Mouse (Mus musculus): ENCODE measurements around the gene Ice2. TPM values are rescaled to one million over a fixed set of nuclear protein-coding genes. Genes with fewer than 3 reads are reported as not detected.

The Ice2 gene
- total and polyA plus RNA-seq, 3 experiments: 1.9 to 9.1 (median 4.9) TPM

- DNase-seq: no peak
- 68% methylated on average over 3 of the region's 3 CpGs for WGBS
- Histone ChIP-seq H3K4me3 (0 out of 2 replicates have a peak overlapping the region, but pooled peaks have one; percentile 2), H3K27ac (peak overlapping the region; percentile 76), H3K4me1 (ENCODE audit: control insufficient read depth, insufficient read depth, low read length) (peaks cover 38% of the 10 kb centered on the region), H3K27me3 (ENCODE audit: control insufficient read depth, insufficient read depth, low read length) (no peaks in the 10 kb centered on the region), H3K79me2 (replicated peaks; ENCODE audit: control insufficient read depth, insufficient read depth, low read length) (peaks cover 7% of the 10 kb centered on the region; the same call in 1 of the 2 replicates), H3K36me3 (ENCODE audit: control insufficient read depth, insufficient read depth, low read length) (peaks cover 14% of the 10 kb centered on the region), H3K9ac (ENCODE audit: low read depth, low read length) (no peak overlapping the region)
- TF ChIP-seq POLR2A (IDR thresholded peaks at IDR 0.05; ENCODE audit: insufficient read depth, low read depth, low read length) (no peak), CTCF (IDR thresholded peaks at IDR 0.05) (no peak), EP300 (IDR thresholded peaks at IDR 0.05; ENCODE audit: insufficient read depth, low read depth, low read length) (no peak)
- intact Hi-C loops (cut with DNase I): loop anchor here (2.0 kb wide), 1 partner anchor 16 kb away; no protein-coding TSS in a partner anchor
Observed at GRCm38 (mm10) chr9:69457143-69457542, 59.4 kb downstream of the Ice2 start.

- Histone ChIP-seq H3K4me1 (ENCODE audit: control insufficient read depth, insufficient read depth, low read length) (peaks cover 38% of the 10 kb centered on the region), H3K27ac (peak overlapping the region; percentile 76), H3K4me3 (no peak overlapping the region), H3K79me2 (replicated peaks; ENCODE audit: control insufficient read depth, insufficient read depth, low read length) (peaks cover 7% of the 10 kb centered on the region; the same call in 1 of the 2 replicates), H3K9ac (ENCODE audit: low read depth, low read length) (no peak overlapping the region), H3K36me3 (ENCODE audit: control insufficient read depth, insufficient read depth, low read length) (peaks cover 14% of the 10 kb centered on the region), H3K27me3 (ENCODE audit: control insufficient read depth, insufficient read depth, low read length) (no peaks in the 10 kb centered on the region)
- peak; percentile 71 to 80 for DNase-seq
- TF ChIP-seq EP300 (IDR thresholded peaks at IDR 0.05; ENCODE audit: insufficient read depth, low read depth, low read length) (no peak), POLR2A (IDR thresholded peaks at IDR 0.05; ENCODE audit: insufficient read depth, low read depth, low read length) (no peak), CTCF (IDR thresholded peaks at IDR 0.05) (no peak)
- WGBS: 21% methylated on average over 14 of the region's 14 CpGs
- intact Hi-C loops (cut with DNase I): loop anchor here (2.0 kb wide), 1 partner anchor 15 kb away; no protein-coding TSS in a partner anchor
Observed at GRCm38 (mm10) chr9:69457747-69458625, 60.3 kb downstream of the Ice2 start.

- Histone ChIP-seq H3K27ac (peak overlapping the region; percentile 26), H3K27me3 (ENCODE audit: control insufficient read depth, insufficient read depth, low read length) (no peaks in the 10 kb centered on the region), H3K9ac (ENCODE audit: low read depth, low read length) (no peak overlapping the region), H3K4me1 (ENCODE audit: control insufficient read depth, insufficient read depth, low read length) (peaks cover 35% of the 10 kb centered on the region), H3K79me2 (replicated peaks; ENCODE audit: control insufficient read depth, insufficient read depth, low read length) (peaks cover 7% of the 10 kb centered on the region; the same call in 1 of the 2 replicates), H3K36me3 (ENCODE audit: control insufficient read depth, insufficient read depth, low read length) (peaks cover 14% of the 10 kb centered on the region), H3K4me3 (no peak overlapping the region)
- intact Hi-C loops (cut with DNase I): no loop called here
- peak; percentile 51 to 62 for DNase-seq
- no peak for TF ChIP-seq CTCF (IDR thresholded peaks at IDR 0.05)
- TF ChIP-seq POLR2A (IDR thresholded peaks at IDR 0.05; ENCODE audit: insufficient read depth, low read depth, low read length): no peak
- no peak for TF ChIP-seq EP300 (IDR thresholded peaks at IDR 0.05; ENCODE audit: insufficient read depth, low read depth, low read length)
- WGBS: 48% methylated on average over 2 of the region's 2 CpGs
Observed at GRCm38 (mm10) chr9:69458982-69459381, 61.3 kb downstream of the Ice2 start.

GRCm38 (mm10) chr9:69459876-69460275, 62.2 kb downstream of the Ice2 start:
- 68% methylated on average over 7 of the region's 7 CpGs for WGBS
- Histone ChIP-seq H3K4me1 (ENCODE audit: control insufficient read depth, insufficient read depth, low read length) (peaks cover 35% of the 10 kb centered on the region), H3K27ac (no peak overlapping the region)

GRCm38 (mm10) chr9:69463046-69463445, 65.3 kb downstream of the Ice2 start:
- Histone ChIP-seq H3K79me2 (replicated peaks; ENCODE audit: control insufficient read depth, insufficient read depth, low read length) (peaks cover 7% of the 10 kb centered on the region; the same call in 1 of the 2 replicates), H3K4me3 (no peak overlapping the region), H3K9ac (ENCODE audit: low read depth, low read length) (no peak overlapping the region), H3K4me1 (ENCODE audit: control insufficient read depth, insufficient read depth, low read length) (peaks cover 23% of the 10 kb centered on the region), H3K36me3 (ENCODE audit: control insufficient read depth, insufficient read depth, low read length) (peaks cover 15% of the 10 kb centered on the region), H3K27ac (no peak overlapping the region), H3K27me3 (ENCODE audit: control insufficient read depth, insufficient read depth, low read length) (no peaks in the 10 kb centered on the region)
- no peak for DNase-seq
- no peak for TF ChIP-seq POLR2A (IDR thresholded peaks at IDR 0.05; ENCODE audit: insufficient read depth, low read depth, low read length)
- no peak for TF ChIP-seq CTCF (IDR thresholded peaks at IDR 0.05)
- no peak for TF ChIP-seq EP300 (IDR thresholded peaks at IDR 0.05; ENCODE audit: insufficient read depth, low read depth, low read length)
- intact Hi-C loops (cut with DNase I): no loop called here
- WGBS: 30% methylated on average over 2 of the region's 2 CpGs

More at GRCm38 (mm10) chr9:69459876-69460275, 62.2 kb downstream of the Ice2 start:
- Histone ChIP-seq H3K9ac (ENCODE audit: low read depth, low read length) (no peak overlapping the region), H3K4me3 (no peak overlapping the region), H3K36me3 (ENCODE audit: control insufficient read depth, insufficient read depth, low read length) (peaks cover 16% of the 10 kb centered on the region), H3K27me3 (ENCODE audit: control insufficient read depth, insufficient read depth, low read length) (no peaks in the 10 kb centered on the region), H3K79me2 (replicated peaks; ENCODE audit: control insufficient read depth, insufficient read depth, low read length) (peaks cover 7% of the 10 kb centered on the region; the same call in 1 of the 2 replicates)
- DNase-seq: no peak
- TF ChIP-seq EP300 (IDR thresholded peaks at IDR 0.05; ENCODE audit: insufficient read depth, low read depth, low read length): no peak
- no peak for TF ChIP-seq POLR2A (IDR thresholded peaks at IDR 0.05; ENCODE audit: insufficient read depth, low read depth, low read length)
- no peak for TF ChIP-seq CTCF (IDR thresholded peaks at IDR 0.05)
- intact Hi-C loops (cut with DNase I): no loop called here
